ENCODE assay signal across 30 mouse cellular contexts in genomic region chr2:120700379-120700885, GRCm38 (mm10).
DNase-seq lines count a peak whose midpoint lies in the region; ATAC-seq lines count a peak whose summit lies in the region.
"Had no signal": no experiment of that assay in that cellular context is flagged by ENCODE, and none has a peak within 500 bp of the region (broad histone marks: within the 10 kb centered on the region; RNA-seq: fewer than 3 reads in every experiment).

No protein-coding gene starts in this region.

- peaks cover 16% of the 10 kb centered on the region for H3K4me1 ChIP-seq in liver, embryonic 11.5 days (replicated peaks; ENCODE audit: control insufficient read depth, insufficient read depth, low read length)
- H3K4me1 ChIP-seq: embryonic facial prominence, embryonic 10.5 days; embryonic facial prominence, embryonic 13.5 days; forebrain, embryonic 12.5 days; forebrain, embryonic 15.5 days; heart, embryonic 15.5 days; hindbrain, embryonic 10.5 days; hindbrain, embryonic 13.5 days had no signal

- no peak overlapping the region for H3K9ac ChIP-seq in liver, embryonic 11.5 days (ENCODE audit: low read depth, low read length)
- H3K9ac ChIP-seq: embryonic facial prominence, embryonic 13.5 days; forebrain, embryonic 12.5 days; forebrain, embryonic 15.5 days; heart, embryonic 12.5 days; heart, embryonic 15.5 days; hindbrain, embryonic 13.5 days had no signal

- no peaks in the 10 kb centered on the region for H3K9me3 ChIP-seq in liver, embryonic 11.5 days (ENCODE audit: control insufficient read depth, low read length)
- H3K9me3 ChIP-seq: embryonic facial prominence, embryonic 10.5 days; embryonic facial prominence, embryonic 13.5 days; forebrain, embryonic 12.5 days; forebrain, embryonic 15.5 days; G1E; heart, embryonic 12.5 days; heart, embryonic 15.5 days; hindbrain, embryonic 10.5 days; hindbrain, embryonic 13.5 days had no signal

- no peaks in the 10 kb centered on the region for H3K27me3 ChIP-seq in liver, embryonic 11.5 days (replicated peaks; ENCODE audit: control insufficient read depth, insufficient read depth, low read length)
- H3K27me3 ChIP-seq: CH12.LX; embryonic facial prominence, embryonic 13.5 days; forebrain, embryonic 12.5 days; forebrain, embryonic 15.5 days; heart, embryonic 12.5 days; heart, embryonic 15.5 days; hindbrain, embryonic 13.5 days had no signal

- no peak overlapping the region for H3K4me2 ChIP-seq in liver, embryonic 11.5 days
- H3K4me2 ChIP-seq: embryonic facial prominence, embryonic 13.5 days; forebrain, embryonic 12.5 days; forebrain, embryonic 15.5 days; heart, embryonic 12.5 days; heart, embryonic 15.5 days; hindbrain, embryonic 13.5 days had no signal

- ATAC-seq in liver, embryonic 11.5 days (replicated peaks; ENCODE audit: low FRiP score), result peak; percentile 58; the same call in 1 of the 2 replicates
- 0 out of 2 replicates have a peak, but pooled peaks have one; percentile 11 for ATAC-seq in common myeloid progenitor, adult 5-6 weeks (replicated peaks; ENCODE audit: low read depth, poor library complexity, severe bottlenecking)
- ATAC-seq in megakaryocyte progenitor cell, adult 5-6 weeks (replicated peaks; ENCODE audit: poor library complexity), result peak; percentile 35
- ATAC-seq: forebrain, embryonic 15.5 days; hindbrain, embryonic 16.5 days had no signal

- H3K27ac ChIP-seq in liver, embryonic 11.5 days (ENCODE audit: low read depth, low read length), result no peak overlapping the region
- H3K27ac ChIP-seq: embryonic facial prominence, embryonic 10.5 days; embryonic facial prominence, embryonic 13.5 days; forebrain, embryonic 12.5 days; forebrain, embryonic 15.5 days; heart, embryonic 15.5 days; hindbrain, embryonic 10.5 days; hindbrain, embryonic 13.5 days had no signal

- H3K4me3 ChIP-seq in liver, embryonic 11.5 days (ENCODE audit: low read depth, low read length), result no peak overlapping the region
- H3K4me3 ChIP-seq: embryonic facial prominence, embryonic 10.5 days; embryonic facial prominence, embryonic 13.5 days; erythroblast, embryonic 14.5 days; forebrain, embryonic 12.5 days; forebrain, embryonic 15.5 days; heart, embryonic 12.5 days; heart, embryonic 15.5 days; hindbrain, embryonic 10.5 days; hindbrain, embryonic 13.5 days had no signal

- DNase-seq in liver, embryonic 11.5 days (ENCODE audit: low spot score), result no peak
- no peak for DNase-seq in liver
- DNase-seq in 416B (ENCODE audit: low read depth), result peak; percentile 23
- DNase-seq in left cerebral cortex, adult 9 months (ENCODE audit: low spot score in 2 of 2), result no peak
- no peak for DNase-seq in kidney, adult 9 months
- DNase-seq in urinary bladder, adult 18-20 months (ENCODE audit: low spot score in 2 of 2), result no peak
- DNase-seq: adrenal gland, postnatal 10 days; adrenal gland, postnatal 36 days; B cell, adult 2 months; cerebellum, adult 18-20 months; cerebellum, adult 9-10 months; cerebellum, postnatal 14 days; gastrocnemius, postnatal 25 days; heart, adult 18-20 months; heart, postnatal 10 days; heart, postnatal 36 days had no signal

- no peaks in the 10 kb centered on the region; the same call in 1 of the 2 replicates for H3K36me3 ChIP-seq in liver, embryonic 11.5 days (ENCODE audit: control insufficient read depth, insufficient read depth, low read length)
- H3K36me3 ChIP-seq: G1E had no signal

- 41% methylated on average over 3 of the region's 3 CpGs for WGBS in liver, embryonic 11.5 days
